Mouse (Mus musculus): ENCODE measurements around the gene Scd3.

Scd3 gene

GRCm38 (mm10) chr19:44203015-44203564 lies at the start of gene Scd3:
Gene Scd3 (plus strand): TSS chr19:44203269.
- DNase-seq (ENCODE audit: low read depth, low spot score) = no peak

- no peak for DNase-seq (ENCODE audit: low read depth, low spot score)
Observed at GRCm38 (mm10) chr19:44153781-44154180, 49.3 kb upstream of the Scd3 start.

GRCm38 (mm10) chr19:44157005-44157404 lies 46.1 kb upstream of the Scd3 start:
- no peak for DNase-seq (ENCODE audit: low read depth, low spot score)

- DNase-seq (ENCODE audit: low read depth, low spot score) = no peak
Observed at GRCm38 (mm10) chr19:44159386-44159785, 43.7 kb upstream of the Scd3 start.

- peak; percentile 13 for DNase-seq (ENCODE audit: low read depth, low spot score)
Observed at GRCm38 (mm10) chr19:44161515-44161914, 41.6 kb upstream of the Scd3 start.

GRCm38 (mm10) chr19:44174835-44175234 lies 28.2 kb upstream of the Scd3 start:
- no peak for DNase-seq (ENCODE audit: low read depth, low spot score)

GRCm38 (mm10) chr19:44176741-44177140 lies 26.3 kb upstream of the Scd3 start:
- DNase-seq (ENCODE audit: low read depth, low spot score) = no peak

GRCm38 (mm10) chr19:44180502-44180901 lies 22.6 kb upstream of the Scd3 start:
- no peak for DNase-seq (ENCODE audit: low read depth, low spot score)

- no peak for DNase-seq (ENCODE audit: low read depth, low spot score)
Observed at GRCm38 (mm10) chr19:44183968-44184367, 19.1 kb upstream of the Scd3 start.

- DNase-seq (ENCODE audit: low read depth, low spot score) = no peak
Observed at GRCm38 (mm10) chr19:44189056-44189455, 14.0 kb upstream of the Scd3 start.

GRCm38 (mm10) chr19:44192342-44192741 lies 10.7 kb upstream of the Scd3 start, which contains the start of gene Pkd2l1:
Gene Pkd2l1 (minus strand): TSS chr19:44192442.
- no peak for DNase-seq (ENCODE audit: low read depth, low spot score)

GRCm38 (mm10) chr19:44193906-44194305 lies 9.2 kb upstream of the Scd3 start:
- DNase-seq (ENCODE audit: low read depth, low spot score) = no peak

GRCm38 (mm10) chr19:44195138-44195537 lies 7.9 kb upstream of the Scd3 start:
- DNase-seq (ENCODE audit: low read depth, low spot score) = peak; percentile 49

GRCm38 (mm10) chr19:44197053-44197852 lies 5.8 kb upstream of the Scd3 start:
- DNase-seq (ENCODE audit: low read depth, low spot score) = no peak

GRCm38 (mm10) chr19:44198494-44198893 lies 4.6 kb upstream of the Scd3 start:
- no peak for DNase-seq (ENCODE audit: low read depth, low spot score)

- DNase-seq (ENCODE audit: low read depth, low spot score) = peak; percentile 5
Observed at GRCm38 (mm10) chr19:44198964-44199363, 4.1 kb upstream of the Scd3 start.

- DNase-seq (ENCODE audit: low read depth, low spot score) = no peak
Observed at GRCm38 (mm10) chr19:44207079-44207478, 4.0 kb downstream of the Scd3 start.

- no peak for DNase-seq (ENCODE audit: low read depth, low spot score)
Observed at GRCm38 (mm10) chr19:44215255-44215654, 12.2 kb downstream of the Scd3 start.

- no peak for DNase-seq (ENCODE audit: low read depth, low spot score)
Observed at GRCm38 (mm10) chr19:44217958-44218525, 15.0 kb downstream of the Scd3 start.

- no peak for DNase-seq (ENCODE audit: low read depth, low spot score)
Observed at GRCm38 (mm10) chr19:44225728-44226127, 22.7 kb downstream of the Scd3 start.

GRCm38 (mm10) chr19:44229776-44230175 lies 26.7 kb downstream of the Scd3 start:
- DNase-seq (ENCODE audit: low read depth, low spot score) = no peak

- no peak for DNase-seq (ENCODE audit: low read depth, low spot score)
Observed at GRCm38 (mm10) chr19:44230212-44230611, 27.1 kb downstream of the Scd3 start.

GRCm38 (mm10) chr19:44231608-44232151 lies 28.6 kb downstream of the Scd3 start:
- DNase-seq (ENCODE audit: low read depth, low spot score) = no peak

All from retina, postnatal 7 days (tissue).